Mouse (Mus musculus) heart, embryonic 12.5 days (tissue): Measurements from ENCODE around the gene Scgb1a1. TPM values are rescaled to one million over a fixed set of nuclear protein-coding genes. Genes with fewer than 3 reads are reported as not detected.
"Not testable (repeated sequence)": the region's sequence is repeated elsewhere in the genome, so short reads cannot be mapped to it uniquely, and the experiment has no call there.

Experiments
- ATAC-seq: fragments of 200-750 bp; cut with Nextera tagmentation; 2 replicates; pipeline ENCODE4 v1.8.0; 2017; ENCODE audit warnings: moderate TSS enrichment, moderate library complexity; ENCODE audit not compliant: insufficient number of reproducible peaks, low FRiP score
- H3K27ac ChIP-seq: fragments of 300-500 bp; sonication (generic); 2 replicates; pipeline ENCODE4 v1.5.1; 2016; ENCODE audit warnings: mild to moderate bottlenecking, moderate library complexity; ENCODE audit not compliant: poor library complexity, severe bottlenecking
- H3K27me3 ChIP-seq: fragments of 300-500 bp; sonication (generic); replicated peaks from 2 replicates; pipeline ENCODE4 v1.6.1; 2016; ENCODE audit warnings: mild to moderate bottlenecking, moderate library complexity
- H3K36me3 ChIP-seq: fragments of 300-500 bp; sonication (generic); 2 replicates; pipeline ENCODE4 v1.6.1; 2016; ENCODE audit warnings: mild to moderate bottlenecking, moderate library complexity
- H3K4me1 ChIP-seq: fragments of 300-500 bp; sonication (generic); replicated peaks from 2 replicates; pipeline ENCODE4 v1.6.1; 2016; ENCODE audit warnings: mild to moderate bottlenecking
- H3K4me2 ChIP-seq: fragments of 300-500 bp; sonication (generic); 2 replicates; pipeline ENCODE4 v1.6.1; 2016; ENCODE audit warnings: mild to moderate bottlenecking, moderate library complexity
- H3K4me3 ChIP-seq: fragments of 300-500 bp; sonication (generic); 2 replicates; pipeline ENCODE4 v1.5.1; 2016; ENCODE audit warnings: mild to moderate bottlenecking
- H3K9ac ChIP-seq: fragments of 300-500 bp; sonication (generic); 2 replicates; pipeline ENCODE4 v1.6.1; 2016; ENCODE audit warnings: mild to moderate bottlenecking, moderate library complexity
- H3K9me3 ChIP-seq: fragments of 300-500 bp; sonication (generic); replicated peaks from 2 replicates; pipeline ENCODE4 v1.6.1; 2016; ENCODE audit warnings: mild to moderate bottlenecking, moderate library complexity
- WGBS: fragments of 180-500 bp; shearing (Covaris S2); methylation state at CpG from one replicate; pipeline ENCODE4 v1.1.7; 2016; 5-methylcytosine and 5-hydroxymethylcytosine counted together
- polyA plus RNA-seq: library from polyadenylated mRNA; unstranded; fragments of >200 nt; fragmentation: Nextera tagmentation; extraction: Ambion mirVana; gene quantifications from 2 replicates; pipeline ENCODE4 v1.2.1, GENCODE M21; 2016

The Scgb1a1 gene
- not detected in 2 replicates for polyA plus RNA-seq

GRCm38 (mm10) chr19:9087821-9088220 is at the start of gene Scgb1a1:
Gene Scgb1a1, minus strand, starts transcription at chr19:9087958.
- H3K4me3 ChIP-seq, result no peak within 1 kb of the TSS
- no peak within 1 kb of the TSS for H3K9ac ChIP-seq
- 78% methylated on average over 4 of the region's 4 CpGs for WGBS
- peaks cover 11% of the 10 kb centered on the region for H3K4me1 ChIP-seq
- H3K9me3 ChIP-seq, result no peaks in the 10 kb centered on the region
- H3K36me3 ChIP-seq, result no peaks in the 10 kb centered on the region
- ATAC-seq, result no peak
- H3K27ac ChIP-seq, result no peak within 1 kb of the TSS
- H3K4me2 ChIP-seq, result no peak within 1 kb of the TSS
- no peaks in the 10 kb centered on the region for H3K27me3 ChIP-seq

- WGBS, result 74% methylated on average over 1 of the region's 1 CpGs
Measured at GRCm38 (mm10) chr19:9137159-9137558, 49.4 kb upstream of the Scgb1a1 start.

GRCm38 (mm10) chr19:9135512-9136331 is 48.0 kb upstream of the Scgb1a1 start, which contains the start of gene Asrgl1:
Gene Asrgl1, minus strand, starts transcription at chr19:9135636.
- peak within 1 kb of the TSS; percentile 99 for H3K4me2 ChIP-seq
- no peaks in the 10 kb centered on the region for H3K27me3 ChIP-seq
- H3K4me1 ChIP-seq, result 0 out of 2 replicates have a peak, but pooled peaks cover 5% of the 10 kb centered on the region
- no peak within 1 kb of the TSS for H3K27ac ChIP-seq
- no peaks in the 10 kb centered on the region; the same call in 1 of the 2 replicates for H3K36me3 ChIP-seq
- ATAC-seq, result peak; percentile 93
- H3K4me3 ChIP-seq, result peak within 1 kb of the TSS; percentile 75
- peak within 1 kb of the TSS; percentile 83 for H3K9ac ChIP-seq
- WGBS, result 10% methylated on average over 31 of the region's 31 CpGs
- H3K9me3 ChIP-seq, result no peaks in the 10 kb centered on the region

More at GRCm38 (mm10) chr19:9137159-9137558, 49.4 kb upstream of the Scgb1a1 start:
- H3K9me3 ChIP-seq, result no peaks in the 10 kb centered on the region
- no peak overlapping the region for H3K4me3 ChIP-seq
- 0 out of 2 replicates have a peak, but pooled peaks cover 5% of the 10 kb centered on the region for H3K4me1 ChIP-seq
- H3K27ac ChIP-seq, result no peak overlapping the region
- H3K27me3 ChIP-seq, result no peaks in the 10 kb centered on the region
- H3K9ac ChIP-seq, result no peak overlapping the region
- no peak for ATAC-seq
- no peak overlapping the region for H3K4me2 ChIP-seq
- no peaks in the 10 kb centered on the region; the same call in 1 of the 2 replicates for H3K36me3 ChIP-seq

- Histone ChIP-seq H3K4me2 (peak overlapping the region; percentile 99), H3K27ac (no peak overlapping the region), H3K4me1 (0 out of 2 replicates have a peak, but pooled peaks cover 5% of the 10 kb centered on the region), H3K36me3 (no peaks in the 10 kb centered on the region; the same call in 1 of the 2 replicates), H3K4me3 (peak overlapping the region; percentile 75), H3K27me3 (no peaks in the 10 kb centered on the region), H3K9me3 (no peaks in the 10 kb centered on the region), H3K9ac (peak overlapping the region; percentile 83)
- ATAC-seq, result peak; percentile 70
- WGBS, result 2% methylated on average over 36 of the region's 37 CpGs
Measured at GRCm38 (mm10) chr19:9134746-9135511, 47.2 kb upstream of the Scgb1a1 start.

GRCm38 (mm10) chr19:9129996-9130395 is 42.2 kb upstream of the Scgb1a1 start:
- no peak for ATAC-seq
- Histone ChIP-seq H3K9ac (no peak overlapping the region), H3K36me3 (peaks cover 16% of the 10 kb centered on the region), H3K4me3 (no peak overlapping the region), H3K27me3 (no peaks in the 10 kb centered on the region), H3K4me2 (no peak overlapping the region), H3K9me3 (no peaks in the 10 kb centered on the region), H3K4me1 (0 out of 2 replicates have a peak, but pooled peaks cover 5% of the 10 kb centered on the region), H3K27ac (no peak overlapping the region)
- 68% methylated on average over 1 of the region's 1 CpGs for WGBS

GRCm38 (mm10) chr19:9128499-9129194 is 40.9 kb upstream of the Scgb1a1 start:
- no peaks in the 10 kb centered on the region for H3K27me3 ChIP-seq
- no peaks in the 10 kb centered on the region for H3K9me3 ChIP-seq
- no peak overlapping the region for H3K4me2 ChIP-seq
- no peak for ATAC-seq
- H3K4me3 ChIP-seq, result no peak overlapping the region
- no peak overlapping the region for H3K9ac ChIP-seq
- no peak overlapping the region for H3K27ac ChIP-seq
- 91% methylated on average over 4 of the region's 4 CpGs for WGBS
- peaks cover 16% of the 10 kb centered on the region for H3K36me3 ChIP-seq
- H3K4me1 ChIP-seq, result no peaks in the 10 kb centered on the region

GRCm38 (mm10) chr19:9123986-9124385 is 36.2 kb upstream of the Scgb1a1 start:
- H3K27ac ChIP-seq, ATAC-seq, H3K27me3 ChIP-seq, H3K4me3 ChIP-seq, H3K9ac ChIP-seq, H3K4me1 ChIP-seq, H3K9me3 ChIP-seq, H3K4me2 ChIP-seq: not testable (repeated sequence)
- WGBS, result 87% methylated on average over 2 of the region's 2 CpGs
- peaks cover 16% of the 10 kb centered on the region for H3K36me3 ChIP-seq

GRCm38 (mm10) chr19:9122390-9122789 is 34.6 kb upstream of the Scgb1a1 start:
- Histone ChIP-seq H3K9ac (no peak overlapping the region), H3K4me2 (no peak overlapping the region), H3K4me1 (peaks cover 4% of the 10 kb centered on the region), H3K27me3 (no peaks in the 10 kb centered on the region), H3K36me3 (peaks cover 6% of the 10 kb centered on the region), H3K9me3 (no peaks in the 10 kb centered on the region), H3K4me3 (no peak overlapping the region), H3K27ac (no peak overlapping the region)
- WGBS, result 98% methylated on average over 1 of the region's 1 CpGs
- ATAC-seq, result no peak

GRCm38 (mm10) chr19:9119655-9120425 is 32.1 kb upstream of the Scgb1a1 start:
- Histone ChIP-seq H3K27ac (no peak overlapping the region), H3K9ac (no peak overlapping the region), H3K27me3 (no peaks in the 10 kb centered on the region), H3K36me3 (no peaks in the 10 kb centered on the region), H3K4me1 (peaks cover 9% of the 10 kb centered on the region), H3K4me2 (no peak overlapping the region), H3K4me3 (no peak overlapping the region), H3K9me3 (no peaks in the 10 kb centered on the region)
- 87% methylated on average over 3 of the region's 3 CpGs for WGBS
- ATAC-seq, result no peak

GRCm38 (mm10) chr19:9117275-9117674 is 29.5 kb upstream of the Scgb1a1 start:
- 49% methylated on average over 5 of the region's 5 CpGs for WGBS
- peak; percentile 25; the same call in 1 of the 2 replicates for ATAC-seq
- peak overlapping the region; percentile 13; the same call in 1 of the 2 replicates for H3K4me2 ChIP-seq

More at GRCm38 (mm10) chr19:9117275-9117674, 29.5 kb upstream of the Scgb1a1 start:
- H3K27ac ChIP-seq, result peak overlapping the region; percentile 64
- no peaks in the 10 kb centered on the region for H3K9me3 ChIP-seq
- peaks cover 16% of the 10 kb centered on the region for H3K36me3 ChIP-seq
- no peak overlapping the region for H3K4me3 ChIP-seq
- no peaks in the 10 kb centered on the region for H3K27me3 ChIP-seq
- no peak overlapping the region for H3K9ac ChIP-seq
- H3K4me1 ChIP-seq, result peaks cover 10% of the 10 kb centered on the region
